Mouse (Mus musculus) E14TG2a.4 (cell line): ENCODE measurements around the gene Thnsl2.

Experiments used
- CTCF ChIP-seq: conservative IDR thresholded peaks from 2 replicates; pipeline ENCODE4 v1.5.1; 2014; ENCODE audit warnings: low read length
- POU5F1 ChIP-seq: IDR thresholded peaks from 2 replicates; pipeline ENCODE4 v1.6.1; 2014; ENCODE audit warnings: low read length, borderline replicate concordance

DNA sequence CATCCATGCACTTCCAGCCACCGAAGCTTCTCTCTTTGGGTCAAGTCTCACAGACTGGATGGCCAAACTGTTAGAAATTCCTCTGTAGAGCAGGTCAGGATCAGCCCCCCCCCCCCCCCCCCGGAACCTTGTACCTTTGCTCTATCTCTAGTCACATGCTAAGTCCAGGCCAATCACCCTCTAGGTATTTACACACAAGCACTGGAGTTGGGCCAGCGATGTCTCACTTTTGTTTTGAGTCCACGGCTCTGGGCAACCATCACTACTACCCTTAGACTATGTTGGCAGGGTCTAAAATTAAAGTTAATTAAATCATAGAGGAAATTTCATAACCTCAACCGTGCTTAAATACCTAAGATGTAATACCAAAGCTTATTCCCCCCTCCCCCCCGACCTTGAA is 50.6 kb downstream of the Thnsl2 start:
- no peak for TF ChIP-seq CTCF
- no peak for TF ChIP-seq POU5F1
